Mouse (Mus musculus) hindbrain, embryonic 16.5 days (tissue): ENCODE measurements around the gene Wwc1. TPM values are rescaled to one million over a fixed set of nuclear protein-coding genes. Genes with fewer than 3 reads are reported as not detected.
"Not testable (repeated sequence)": the region's sequence is repeated elsewhere in the genome, so short reads cannot be mapped to it uniquely, and the experiment has no call there.

Experiments used
- ATAC-seq: fragments of 200-750 bp; cut with Nextera tagmentation; 2 replicates; pipeline ENCODE4 v1.8.0; 2017; ENCODE audit warnings: moderate TSS enrichment, moderate library complexity
- H3K27ac ChIP-seq: fragments of 300-500 bp; sonication (generic); 2 replicates; pipeline ENCODE4 v1.5.1; 2014; ENCODE audit warnings: low read depth, mild to moderate bottlenecking, control low read depth, low read length, moderate library complexity
- H3K27me3 ChIP-seq: fragments of 300-500 bp; sonication (generic); replicated peaks from 2 replicates; pipeline ENCODE4 v1.6.1; 2014; ENCODE audit warnings: low read length; ENCODE audit not compliant: control insufficient read depth, insufficient read depth
- H3K36me3 ChIP-seq: fragments of 300-500 bp; sonication (generic); 2 replicates; pipeline ENCODE4 v1.6.1; 2014; ENCODE audit warnings: mild to moderate bottlenecking, low read length, moderate library complexity, mixed read lengths; ENCODE audit not compliant: control insufficient read depth, insufficient read depth
- H3K4me1 ChIP-seq: fragments of 300-500 bp; sonication (generic); 2 replicates; pipeline ENCODE4 v1.6.1; 2014; ENCODE audit warnings: low read depth, low read length; ENCODE audit not compliant: control insufficient read depth, insufficient read depth
- H3K4me2 ChIP-seq: fragments of 300-500 bp; sonication (generic); 2 replicates; pipeline ENCODE4 v1.6.1; 2014; ENCODE audit warnings: mild to moderate bottlenecking, low read length, control low read depth, moderate library complexity
- H3K4me3 ChIP-seq: fragments of 300-500 bp; sonication (generic); 2 replicates; pipeline ENCODE4 v1.5.1; 2014; ENCODE audit warnings: mild to moderate bottlenecking, low read length, control low read depth, moderate library complexity
- H3K9ac ChIP-seq: fragments of 300-500 bp; sonication (generic); 2 replicates; pipeline ENCODE4 v1.6.1; 2014; ENCODE audit warnings: low read depth, mild to moderate bottlenecking, control low read depth, low read length, moderate library complexity
- H3K9me3 ChIP-seq: fragments of 300-500 bp; sonication (generic); 2 replicates; pipeline ENCODE4 v1.6.1; 2014; ENCODE audit warnings: mild to moderate bottlenecking, low read length, moderate library complexity; ENCODE audit not compliant: control insufficient read depth
- WGBS: fragments of 180-500 bp; shearing (Covaris S2); extraction: QIAGEN DNeasy Blood & Tissue Kit; methylation state at CpG from one replicate; pipeline ENCODE4 v1.1.7; 2014; 5-methylcytosine and 5-hydroxymethylcytosine counted together
- polyA plus RNA-seq: library from polyadenylated mRNA; unstranded; fragments of >200 nt; fragmentation: Nextera tagmentation; extraction: Ambion mirVana; gene quantifications from 2 replicates; pipeline ENCODE4 v1.2.1, GENCODE M21; 2015

Wwc1 gene
- polyA plus RNA-seq, 1 experiment from 2014 or later: 7.8 TPM

GRCm38 (mm10) chr11:35816316-35816715, 164.0 kb downstream of the Wwc1 start:
- Histone ChIP-seq H3K4me2 (no peak overlapping the region), H3K27me3 (no peaks in the 10 kb centered on the region), H3K4me1 (no peaks in the 10 kb centered on the region), H3K9ac (no peak overlapping the region), H3K4me3 (no peak overlapping the region), H3K27ac (no peak overlapping the region), H3K9me3 (no peaks in the 10 kb centered on the region), H3K36me3 (peaks cover 59% of the 10 kb centered on the region)
- WGBS: 94% methylated on average over 12 of the region's 12 CpGs
- ATAC-seq: no peak

- ATAC-seq: no peak
- WGBS: 84% methylated on average over 10 of the region's 10 CpGs
Observed at GRCm38 (mm10) chr11:35811458-35811857, 168.9 kb downstream of the Wwc1 start.

GRCm38 (mm10) chr11:35801332-35801731, 179.0 kb downstream of the Wwc1 start:
- H3K9ac ChIP-seq: no peak overlapping the region
- no peak overlapping the region for H3K27ac ChIP-seq
- ATAC-seq: no peak
- H3K9me3 ChIP-seq: no peaks in the 10 kb centered on the region
- WGBS: 81% methylated on average over 5 of the region's 5 CpGs
- no peak overlapping the region for H3K4me2 ChIP-seq
- H3K36me3 ChIP-seq: no peaks in the 10 kb centered on the region
- no peak overlapping the region for H3K4me3 ChIP-seq
- peaks cover 11% of the 10 kb centered on the region for H3K4me1 ChIP-seq
- peaks cover 2% of the 10 kb centered on the region; the same call in 1 of the 2 replicates for H3K27me3 ChIP-seq

More at GRCm38 (mm10) chr11:35811458-35811857, 168.9 kb downstream of the Wwc1 start:
- Histone ChIP-seq H3K9me3 (no peaks in the 10 kb centered on the region), H3K4me2 (no peak overlapping the region), H3K9ac (no peak overlapping the region), H3K27ac (no peak overlapping the region), H3K36me3 (peaks cover 59% of the 10 kb centered on the region), H3K4me1 (no peaks in the 10 kb centered on the region), H3K27me3 (no peaks in the 10 kb centered on the region), H3K4me3 (no peak overlapping the region)

- Histone ChIP-seq H3K27ac (peak within 1 kb of the TSS; percentile 91), H3K4me1 (peaks cover 11% of the 10 kb centered on the region), H3K9ac (peak within 1 kb of the TSS; percentile 83), H3K9me3 (no peaks in the 10 kb centered on the region), H3K4me2 (peak within 1 kb of the TSS; percentile 54), H3K4me3 (peak within 1 kb of the TSS; percentile 76), H3K27me3 (peaks cover 4% of the 10 kb centered on the region), H3K36me3 (no peaks in the 10 kb centered on the region)
- WGBS: 5% methylated on average over 11 of the region's 11 CpGs
- ATAC-seq: peak; percentile 37; the same call in 1 of the 2 replicates
Observed at GRCm38 (mm10) chr11:35798874-35799273, 181.5 kb downstream of the Wwc1 start, which contains the start of gene Fbll1. Gene Fbll1 (minus strand): TSS chr11:35798884.

GRCm38 (mm10) chr11:35798495-35798820, 181.9 kb downstream of the Wwc1 start:
- peaks cover 4% of the 10 kb centered on the region for H3K27me3 ChIP-seq
- no peaks in the 10 kb centered on the region for H3K36me3 ChIP-seq
- under 1% methylated on average over 23 of the region's 23 CpGs for WGBS

GRCm38 (mm10) chr11:35797751-35798494, 182.4 kb downstream of the Wwc1 start:
- Histone ChIP-seq H3K4me2 (peak overlapping the region; percentile 54), H3K27me3 (peaks cover 4% of the 10 kb centered on the region), H3K4me3 (peak overlapping the region; percentile 76), H3K36me3 (no peaks in the 10 kb centered on the region), H3K4me1 (peaks cover 11% of the 10 kb centered on the region), H3K27ac (peak overlapping the region; percentile 91), H3K9ac (peak overlapping the region; percentile 83), H3K9me3 (no peaks in the 10 kb centered on the region)
- WGBS: 1% methylated on average over 72 of the region's 86 CpGs
- ATAC-seq: peak; percentile 77

More at GRCm38 (mm10) chr11:35798495-35798820, 181.9 kb downstream of the Wwc1 start:
- peak overlapping the region; percentile 54 for H3K4me2 ChIP-seq
- H3K4me3 ChIP-seq: peak overlapping the region; percentile 76
- H3K4me1 ChIP-seq: peaks cover 11% of the 10 kb centered on the region
- peak overlapping the region; percentile 83 for H3K9ac ChIP-seq
- peak; percentile 97 for ATAC-seq
- peak overlapping the region; percentile 91 for H3K27ac ChIP-seq
- H3K9me3 ChIP-seq: no peaks in the 10 kb centered on the region

GRCm38 (mm10) chr11:35792800-35793199, 187.5 kb downstream of the Wwc1 start:
- not testable (repeated sequence) for ATAC-seq, H3K4me3 ChIP-seq, H3K36me3 ChIP-seq, H3K4me2 ChIP-seq, H3K9me3 ChIP-seq, H3K27ac ChIP-seq, H3K4me1 ChIP-seq, H3K27me3 ChIP-seq, H3K9ac ChIP-seq
- WGBS: 87% methylated on average over 5 of the region's 5 CpGs

GRCm38 (mm10) chr11:35788443-35788842, 191.9 kb downstream of the Wwc1 start:
- Histone ChIP-seq H3K36me3 (peaks cover 19% of the 10 kb centered on the region), H3K9me3 (no peaks in the 10 kb centered on the region), H3K4me3 (no peak overlapping the region), H3K4me1 (no peaks in the 10 kb centered on the region), H3K27ac (no peak overlapping the region), H3K4me2 (no peak overlapping the region), H3K27me3 (no peaks in the 10 kb centered on the region), H3K9ac (no peak overlapping the region)
- WGBS: 52% methylated on average over 2 of the region's 2 CpGs
- no peak for ATAC-seq
